Mouse (Mus musculus) small intestine, adult 2 months (tissue): Measurements from ENCODE around the gene Zfp275.

ENCODE experiments used
- CTCF ChIP-seq: fragments of 200-500 bp; IDR thresholded peaks from 2 replicates; pipeline ENCODE4 v1.5.1; 2012; ENCODE audit warnings: low read depth, mild to moderate bottlenecking, control low read depth, inconsistent platforms, low read length, moderate library complexity, mixed read lengths; ENCODE audit not compliant: insufficient replicate concordance, insufficient read length; ENCODE audit errors: extremely low read depth
- POLR2A ChIP-seq: fragments of 200-500 bp; IDR thresholded peaks from 2 replicates; pipeline ENCODE4 v1.6.1; 2012; ENCODE audit warnings: low read depth, mild to moderate bottlenecking, control low read depth, inconsistent platforms, low read length, moderate library complexity

- TF ChIP-seq CTCF, result no peak
- no peak for TF ChIP-seq POLR2A
Observed at GRCm38 (mm10) chrX:73321029-73321428, 21.4 kb upstream of the Zfp275 start.
